Comparison of ENCODE assay signal across 9 mouse cellular contexts in the genomic region with DNA sequence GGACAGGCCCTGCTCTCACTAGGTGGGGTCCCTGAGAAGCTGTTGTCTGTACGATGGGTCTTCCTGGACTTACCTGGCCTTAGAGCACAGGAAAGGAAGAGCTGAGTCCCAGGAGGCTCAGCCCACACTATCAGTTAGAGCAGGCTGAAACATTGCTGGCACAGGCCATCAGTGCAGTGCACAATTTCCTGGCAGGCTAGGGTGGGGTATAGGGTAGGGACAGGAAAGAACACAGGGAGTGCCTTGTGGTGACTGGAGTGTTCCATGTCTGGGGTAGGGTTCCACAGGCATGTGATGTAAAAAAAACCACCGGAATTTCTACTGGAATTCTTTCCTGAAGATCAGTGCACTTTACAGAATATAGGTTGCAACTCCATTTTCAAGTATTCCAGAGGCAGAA. TPM values are rescaled to one million over a fixed set of nuclear protein-coding genes. Genes with fewer than 3 reads are reported as not detected.
A peak's percentile ranks its signal among the peaks of the same experiment; 100 is the strongest.
DNase-seq lines count a peak whose midpoint lies in the region; ATAC-seq and TF ChIP-seq lines count a peak whose summit lies in the region.
"Had no signal": no experiment of that assay in that cellular context is flagged by ENCODE, and none has a peak within 500 bp of the region (broad histone marks: within the 10 kb centered on the region; RNA-seq: fewer than 3 reads in every experiment).

No protein-coding gene starts in this region.

- no peak for TF ChIP-seq POLR2A in limb, embryonic 14.5 days (IDR thresholded peaks at IDR 0.05; ENCODE audit: borderline replicate concordance, extremely low read depth, insufficient read depth, insufficient read length)

- H3K9ac ChIP-seq in heart, embryonic 15.5 days = no peak overlapping the region
- H3K9ac ChIP-seq in limb, embryonic 14.5 days (ENCODE audit: low read depth, low read length, severe bottlenecking) = no peak overlapping the region
- H3K9ac ChIP-seq in midbrain, embryonic 11.5 days (ENCODE audit: low read length) = no peak overlapping the region
- H3K9ac ChIP-seq: liver, embryonic 14.5 days had no signal

- peak overlapping the region; percentile 45; the same call in 1 of the 2 replicates for H3K27ac ChIP-seq in heart, embryonic 15.5 days
- H3K27ac ChIP-seq in limb, embryonic 14.5 days (replicated peaks; ENCODE audit: low read depth, low read length) = peak overlapping the region; percentile 54; the same call in 1 of the 2 replicates
- H3K27ac ChIP-seq in midbrain, embryonic 11.5 days (ENCODE audit: low read depth, low read length) = no peak overlapping the region
- H3K27ac ChIP-seq: liver, embryonic 14.5 days had no signal

- H3K9me3 ChIP-seq in heart, embryonic 15.5 days (replicated peaks) = no peaks in the 10 kb centered on the region
- H3K9me3 ChIP-seq in limb, embryonic 14.5 days (ENCODE audit: control insufficient read depth, low read length) = no peaks in the 10 kb centered on the region
- no peaks in the 10 kb centered on the region for H3K9me3 ChIP-seq in midbrain, embryonic 11.5 days (ENCODE audit: control insufficient read depth, low read length)

- H3K36me3 ChIP-seq in heart, embryonic 15.5 days = no peaks in the 10 kb centered on the region
- H3K36me3 ChIP-seq in limb, embryonic 14.5 days (ENCODE audit: control insufficient read depth, insufficient read depth, low read length) = no peaks in the 10 kb centered on the region
- H3K36me3 ChIP-seq in midbrain, embryonic 11.5 days (ENCODE audit: control insufficient read depth, insufficient read depth, low read length) = no peaks in the 10 kb centered on the region

- H3K4me3 ChIP-seq in heart, embryonic 15.5 days = no peak overlapping the region
- no peak overlapping the region for H3K4me3 ChIP-seq in limb, embryonic 14.5 days (replicated peaks; ENCODE audit: low read length)
- H3K4me3 ChIP-seq in midbrain, embryonic 11.5 days (ENCODE audit: low read depth, low read length) = no peak overlapping the region

- no peaks in the 10 kb centered on the region for H3K27me3 ChIP-seq in heart, embryonic 15.5 days
- H3K27me3 ChIP-seq in limb, embryonic 14.5 days (ENCODE audit: control insufficient read depth, insufficient read depth, low read length) = no peaks in the 10 kb centered on the region
- no peaks in the 10 kb centered on the region for H3K27me3 ChIP-seq in midbrain, embryonic 11.5 days (ENCODE audit: control insufficient read depth, insufficient read depth, low read length)

- ATAC-seq in heart, embryonic 15.5 days (replicated peaks; ENCODE audit: insufficient number of reproducible peaks, insufficient read depth, low FRiP score, low read depth) = peak; percentile 81; the same call in 1 of the 2 replicates
- ATAC-seq in limb, embryonic 14.5 days (ENCODE audit: low FRiP score, low read depth) = no peak
- no peak for ATAC-seq in erythroblast, adult 5-6 weeks (replicated peaks; ENCODE audit: low FRiP score, poor library complexity, severe bottlenecking)
- ATAC-seq in midbrain, embryonic 11.5 days (ENCODE audit: low FRiP score) = no peak

- no peak overlapping the region for H3K4me2 ChIP-seq in heart, embryonic 15.5 days
- H3K4me2 ChIP-seq in limb, embryonic 14.5 days (replicated peaks; ENCODE audit: low read depth, low read length, severe bottlenecking) = no peak overlapping the region
- no peak overlapping the region for H3K4me2 ChIP-seq in midbrain, embryonic 11.5 days

- 64% methylated on average over 2 of the region's 2 CpGs for WGBS in heart, embryonic 15.5 days
- WGBS in limb, embryonic 14.5 days = 73% methylated on average over 2 of the region's 2 CpGs
- WGBS in midbrain, embryonic 11.5 days = 95% methylated on average over 2 of the region's 2 CpGs

- DNase-seq in 3134 (ENCODE audit: extremely low read depth, insufficient read length, low spot score) = peak; percentile 50
- DNase-seq in ES-CJ7 (ENCODE audit: low read depth, low spot score) = peak; percentile 48
- DNase-seq in limb, embryonic 14.5 days (ENCODE audit: low spot score) = no peak
- DNase-seq in midbrain, embryonic 11.5 days (ENCODE audit: low spot score, missing footprints) = no peak
- DNase-seq in urinary bladder, postnatal 4 days (ENCODE audit: low spot score in 2 of 2) = no peak
- DNase-seq: right cerebral cortex, postnatal 4 days had no signal

- H3K4me1 ChIP-seq in heart, embryonic 15.5 days (replicated peaks) = peaks cover 17% of the 10 kb centered on the region
- peaks cover under 1% of the 10 kb centered on the region for H3K4me1 ChIP-seq in limb, embryonic 14.5 days (ENCODE audit: control insufficient read depth, insufficient read depth, low read length)
- no peaks in the 10 kb centered on the region for H3K4me1 ChIP-seq in midbrain, embryonic 11.5 days (ENCODE audit: control insufficient read depth, insufficient read depth, low read length)

RNA-seq across cellular contexts. Expression of gene Actn1, which starts 58.9 kb away (rescaled TPM):
- polyA plus RNA-seq in heart, embryonic 15.5 days (2015; fragmentation: Nextera tagmentation; extraction: Ambion mirVana) = 29.2 and 42.3 TPM in 2 replicates
- 92.3 and 95.9 TPM in 2 replicates for polyA plus RNA-seq in limb, embryonic 14.5 days (2012; rRNA removed)
- polyA plus RNA-seq in limb, embryonic 14.5 days (2014; fragmentation: Nextera tagmentation; extraction: Ambion mirVana) = 35.8 and 39.1 TPM in 2 replicates
- 13.4 and 17.6 TPM in 2 replicates for total RNA-seq in erythroblast, adult 5-6 weeks (2015; ENCODE audit: low replicate concordance)
- total RNA-seq in erythroblast, adult 5-6 weeks (2017; ENCODE audit: low replicate concordance) = 15.5 and 20.8 TPM in 2 replicates
- 17.4 and 19.9 TPM in 2 replicates for polyA plus RNA-seq in midbrain, embryonic 11.5 days (2014; fragmentation: Nextera tagmentation; extraction: Ambion mirVana)

Comparison
In these comparisons a context has a peak if more than half of its experiments do, and no peak if none do; other contexts are left out.
1. DNase-seq: peak in 3134 (single experiment) and ES-CJ7 (single experiment); none in limb, embryonic 14.5 days (single experiment), midbrain, embryonic 11.5 days (single experiment) and urinary bladder, postnatal 4 days (0 of 2).